Mouse (Mus musculus) yolk sac, embryonic 10.5 days (tissue): Measurements from ENCODE around the gene Cd44.

Experiments used
- DNase-seq: peaks from one replicate; pipeline ENCODE4 v3.0.0-alpha.2; 2017; ENCODE audit warnings: low spot score

The Cd44 gene

DNA sequence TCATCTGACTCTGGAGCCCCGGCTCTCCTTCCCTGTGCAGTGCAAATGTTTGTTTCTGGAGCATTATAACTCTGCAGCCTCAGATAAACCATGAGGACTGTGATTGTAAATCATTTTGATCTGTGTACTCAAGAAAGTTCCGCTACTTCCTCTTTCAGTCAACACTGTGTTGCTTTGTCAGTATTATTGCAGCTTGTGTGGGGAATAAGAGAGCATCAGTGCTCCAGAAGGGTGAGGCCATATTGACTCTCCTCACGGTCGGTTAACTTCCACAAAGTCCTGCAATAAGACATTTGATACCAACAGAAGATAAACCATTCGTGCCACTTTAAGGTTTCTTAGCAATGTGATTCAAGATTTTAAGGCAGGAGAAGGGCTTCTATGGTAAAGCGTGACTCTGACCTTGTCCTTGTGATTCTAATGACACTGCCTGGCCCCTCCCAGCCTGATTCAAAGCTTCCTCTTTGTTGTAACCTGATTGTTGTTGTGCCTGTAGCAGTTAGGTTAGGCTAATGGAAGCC lies 86.1 kb downstream of the Cd44 start:
- peak; percentile 7 for DNase-seq

- no peak for DNase-seq
Observed at GRCm38 (mm10) chr2:102812756-102813155, 88.7 kb downstream of the Cd44 start.

DNA sequence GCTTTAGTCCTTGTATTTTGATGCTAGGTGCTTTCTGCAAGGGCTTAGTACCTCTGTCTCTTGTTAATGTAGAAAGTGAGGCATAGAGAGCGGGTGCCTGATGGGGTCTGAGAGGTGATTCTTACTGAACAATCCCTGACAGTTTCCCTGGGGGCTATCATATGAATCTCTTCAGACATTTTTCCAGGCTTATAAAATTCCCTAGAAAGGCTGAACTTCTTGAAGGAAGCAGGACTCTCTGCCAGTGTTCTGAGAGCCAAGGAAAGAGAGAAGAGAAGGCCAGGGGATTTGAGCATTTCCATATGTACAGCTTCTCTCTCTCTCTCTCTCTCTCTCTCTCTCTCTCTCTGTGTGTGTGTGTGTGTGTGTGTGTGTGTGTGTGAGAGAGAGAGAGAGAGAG lies 92.0 kb downstream of the Cd44 start:
- no peak for DNase-seq

- no peak for DNase-seq
Observed at GRCm38 (mm10) chr2:102807633-102808032, 93.8 kb downstream of the Cd44 start.

GRCm38 (mm10) chr2:102805761-102806496 lies 95.5 kb downstream of the Cd44 start:
- no peak for DNase-seq

DNA sequence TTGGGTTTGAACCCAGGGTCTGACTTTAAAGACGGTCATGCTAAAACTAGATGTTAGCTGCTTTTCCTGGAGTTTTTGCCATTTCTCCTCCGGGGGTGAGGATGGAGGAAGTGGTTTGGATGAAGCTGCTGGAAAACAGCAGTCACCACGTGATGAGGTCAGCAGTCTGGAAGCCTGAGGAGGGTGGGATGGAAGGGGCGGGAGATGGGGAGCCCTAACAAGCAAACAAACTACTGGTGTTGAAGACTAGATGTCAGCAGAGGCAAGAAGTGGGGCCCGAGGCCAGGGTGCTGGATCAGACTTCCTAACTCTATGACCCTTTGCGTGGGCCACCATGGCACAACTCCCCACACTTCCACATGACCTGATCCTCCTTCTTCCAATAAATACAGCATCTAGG lies 96.2 kb downstream of the Cd44 start:
- DNase-seq = no peak

DNA sequence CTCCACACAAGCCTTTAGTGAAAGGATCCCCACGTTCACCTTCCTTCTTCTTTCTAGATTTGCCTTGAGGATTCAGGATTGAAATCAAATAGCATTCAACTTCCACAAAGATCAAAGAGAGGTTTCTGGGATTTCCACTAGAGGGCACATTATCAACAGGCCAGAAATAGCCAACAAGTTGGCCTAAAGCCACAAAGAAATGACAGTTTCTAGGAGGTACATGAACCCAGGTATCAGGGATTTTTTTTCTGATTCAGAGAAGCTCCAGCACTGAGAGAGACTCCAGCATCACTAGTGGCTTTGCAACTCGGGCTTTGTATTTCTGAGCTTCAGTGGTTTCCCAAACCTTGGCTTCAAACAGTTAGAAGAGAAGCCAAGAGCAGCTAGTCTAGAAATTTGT lies 97.4 kb downstream of the Cd44 start:
- DNase-seq = no peak

DNA sequence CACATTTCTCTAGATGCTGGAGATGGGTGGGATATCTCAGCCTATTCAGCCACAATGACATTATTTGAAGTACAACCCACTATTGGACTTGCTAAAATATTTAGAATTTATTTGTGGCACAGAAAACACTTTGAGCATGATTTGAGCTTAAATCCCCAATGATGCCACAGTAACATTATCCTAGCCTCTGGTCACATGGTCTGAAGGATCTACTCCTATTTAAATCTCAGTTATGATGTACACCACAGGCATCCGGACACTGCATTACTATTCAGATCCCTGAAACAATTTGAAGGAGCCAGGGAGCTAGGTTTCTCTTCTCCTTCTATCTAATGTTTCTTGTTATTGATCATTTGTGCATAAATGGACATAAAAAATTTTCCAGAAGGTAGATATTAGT lies 99.6 kb downstream of the Cd44 start:
- no peak for DNase-seq

DNA sequence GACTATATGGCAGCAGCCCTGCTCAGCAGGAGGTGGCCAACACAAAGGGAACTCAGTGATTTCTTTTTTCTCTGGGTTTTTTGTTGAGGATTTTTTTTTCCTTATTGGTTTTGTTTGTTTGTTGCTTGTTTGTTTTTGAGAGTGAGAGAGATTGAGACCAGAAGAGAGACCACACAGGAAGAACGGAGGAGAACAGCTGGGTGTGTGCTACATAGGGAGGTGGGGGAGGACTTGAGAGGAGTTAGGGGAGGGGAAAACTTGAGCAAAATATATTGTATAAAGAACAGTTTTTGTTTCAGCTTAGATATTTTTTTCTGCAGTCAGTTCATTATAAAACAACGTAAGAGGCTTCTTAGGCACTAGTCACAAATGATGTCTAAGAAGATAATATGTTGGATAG lies 103.3 kb downstream of the Cd44 start:
- no peak for DNase-seq

DNA sequence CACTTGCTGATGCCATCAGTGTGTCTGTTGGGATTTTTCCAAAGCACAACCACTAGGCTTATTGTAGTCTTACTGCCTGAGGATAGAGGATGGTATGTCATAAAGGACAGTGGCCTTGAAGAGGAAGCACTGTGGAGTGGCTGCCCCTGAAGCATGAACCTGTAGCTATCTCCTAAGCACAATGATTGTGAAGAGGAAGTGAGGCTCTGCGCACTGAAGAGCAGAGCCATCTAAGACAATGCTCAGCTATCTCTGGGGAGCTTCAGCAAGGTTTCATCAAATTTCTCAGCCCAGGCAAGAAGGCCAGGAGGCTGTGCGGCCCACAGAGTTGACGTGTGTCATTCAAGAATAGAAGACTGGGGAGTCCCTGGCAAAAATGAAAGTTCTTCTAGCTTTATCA lies 106.4 kb downstream of the Cd44 start:
- no peak for DNase-seq

DNA sequence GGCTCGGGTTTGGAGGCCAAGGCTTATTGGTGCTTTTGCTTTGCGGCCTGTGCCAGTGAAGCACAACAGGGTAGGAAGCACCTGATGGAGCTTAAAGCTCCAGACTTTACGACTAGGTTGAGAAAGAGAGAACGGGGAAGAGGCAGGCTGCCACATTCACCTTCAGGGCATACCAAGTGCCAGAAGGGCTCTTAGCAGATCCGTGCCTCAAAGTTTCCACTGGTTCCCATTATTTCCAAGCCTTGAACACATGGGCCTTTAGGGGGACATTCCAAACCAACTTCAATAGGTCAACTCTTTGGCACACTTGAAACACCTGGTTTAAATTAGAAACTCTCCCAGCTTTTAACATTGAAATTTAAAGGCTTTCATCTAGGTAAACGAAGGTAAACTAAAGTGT lies 108.7 kb downstream of the Cd44 start:
- DNase-seq = no peak

DNA sequence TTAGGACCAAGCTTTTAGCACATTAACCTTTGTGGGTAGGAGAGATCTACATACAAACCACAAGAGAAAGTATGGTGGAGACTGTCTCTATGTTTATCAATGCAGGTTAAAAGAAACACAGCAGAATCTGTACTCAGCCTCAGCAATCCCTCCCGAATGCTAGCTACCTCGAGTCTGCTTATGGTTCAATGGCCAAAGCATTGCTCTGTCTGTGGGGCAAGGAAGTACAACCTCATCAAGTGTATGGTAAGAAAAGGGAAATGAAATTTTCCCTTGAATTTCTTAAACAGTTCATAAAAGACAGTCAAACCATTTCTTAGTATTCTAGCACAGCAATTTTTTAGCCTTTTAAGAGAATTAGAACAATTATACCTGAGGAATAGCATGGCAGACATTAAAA lies 109.8 kb downstream of the Cd44 start:
- no peak for DNase-seq

DNA sequence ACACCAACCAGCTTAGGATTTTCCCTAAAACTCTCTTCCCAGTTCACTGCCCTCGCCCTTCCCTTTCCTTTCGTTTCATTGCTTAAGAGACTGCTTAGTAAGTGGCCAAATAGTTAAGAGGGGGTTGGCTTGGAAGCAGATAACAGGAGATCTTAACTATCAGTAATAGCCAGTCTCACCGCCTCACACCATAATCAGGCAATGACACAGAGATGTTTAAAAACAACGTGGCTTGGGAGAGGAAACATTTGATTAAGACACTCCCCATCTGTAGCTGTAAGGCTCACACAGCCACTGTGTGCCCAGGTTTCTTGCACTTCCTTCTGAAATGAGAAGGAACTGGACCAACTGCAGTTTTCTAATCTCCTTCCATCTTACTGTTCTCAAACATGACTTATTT lies 115.8 kb downstream of the Cd44 start:
- no peak for DNase-seq

GRCm38 (mm10) chr2:102782751-102783150 lies 118.7 kb downstream of the Cd44 start:
- DNase-seq = no peak

DNA sequence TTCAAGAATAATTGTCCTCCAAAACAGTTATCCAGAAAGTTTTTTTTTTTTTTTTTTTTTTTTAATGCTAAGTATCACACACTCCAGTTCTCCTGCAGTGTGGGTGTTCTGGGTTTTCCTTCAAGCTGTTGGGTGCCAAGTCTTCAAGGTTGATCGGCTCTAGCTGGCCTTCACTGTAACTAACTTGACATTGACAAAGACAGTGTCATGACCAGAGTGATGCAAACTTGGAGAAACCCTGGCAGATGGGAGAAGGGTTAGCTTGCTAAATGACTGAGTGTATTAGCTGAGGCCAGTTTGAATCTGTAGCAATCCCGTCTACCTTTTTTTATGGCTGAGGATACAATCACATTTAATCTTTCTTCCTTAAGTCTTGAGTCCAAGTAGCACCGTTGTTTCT lies 123.3 kb downstream of the Cd44 start:
- DNase-seq = no peak

- DNase-seq = no peak
Observed at GRCm38 (mm10) chr2:102775561-102775960, 125.9 kb downstream of the Cd44 start.

DNA sequence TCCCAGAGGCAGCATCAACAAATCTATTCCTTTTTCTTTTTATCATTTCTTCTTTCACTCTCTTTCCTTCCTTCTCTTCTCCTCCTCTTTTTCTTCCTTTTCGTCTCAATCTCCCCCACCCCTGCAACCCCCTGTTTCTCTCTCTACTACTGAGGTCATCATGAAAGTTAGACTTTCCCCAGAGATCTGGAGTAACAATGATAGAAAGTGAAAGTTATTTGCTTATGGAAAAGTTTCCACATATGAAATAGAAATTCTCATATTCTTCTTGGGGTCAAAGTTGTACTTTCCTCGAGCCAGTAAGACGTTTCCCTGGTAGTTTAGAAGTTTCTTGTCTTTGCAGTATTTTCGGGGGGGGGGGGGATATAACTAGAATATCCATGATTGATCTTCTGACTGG lies 126.8 kb downstream of the Cd44 start:
- DNase-seq = no peak

DNA sequence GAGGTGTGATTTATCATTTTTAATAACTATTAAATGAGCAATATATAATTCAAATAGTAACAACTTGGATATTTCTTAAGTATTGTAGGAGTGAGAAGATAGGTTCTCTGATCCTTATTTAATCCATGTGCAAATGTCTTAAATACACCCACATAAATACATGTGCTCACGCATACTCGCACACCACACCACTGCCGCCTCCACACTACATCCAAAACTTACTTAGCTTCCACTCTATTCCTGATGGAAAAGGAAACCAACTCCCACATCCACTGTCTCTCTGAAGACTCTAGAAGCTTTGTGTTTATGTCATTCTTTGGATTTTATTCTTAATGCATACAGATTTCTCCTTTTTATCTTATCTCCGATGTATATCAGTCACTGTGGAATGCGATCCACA lies 129.2 kb downstream of the Cd44 start:
- DNase-seq = no peak

GRCm38 (mm10) chr2:102771304-102771703 lies 130.2 kb downstream of the Cd44 start:
- no peak for DNase-seq

GRCm38 (mm10) chr2:102768267-102768666 lies 133.2 kb downstream of the Cd44 start:
- DNase-seq = no peak

DNA sequence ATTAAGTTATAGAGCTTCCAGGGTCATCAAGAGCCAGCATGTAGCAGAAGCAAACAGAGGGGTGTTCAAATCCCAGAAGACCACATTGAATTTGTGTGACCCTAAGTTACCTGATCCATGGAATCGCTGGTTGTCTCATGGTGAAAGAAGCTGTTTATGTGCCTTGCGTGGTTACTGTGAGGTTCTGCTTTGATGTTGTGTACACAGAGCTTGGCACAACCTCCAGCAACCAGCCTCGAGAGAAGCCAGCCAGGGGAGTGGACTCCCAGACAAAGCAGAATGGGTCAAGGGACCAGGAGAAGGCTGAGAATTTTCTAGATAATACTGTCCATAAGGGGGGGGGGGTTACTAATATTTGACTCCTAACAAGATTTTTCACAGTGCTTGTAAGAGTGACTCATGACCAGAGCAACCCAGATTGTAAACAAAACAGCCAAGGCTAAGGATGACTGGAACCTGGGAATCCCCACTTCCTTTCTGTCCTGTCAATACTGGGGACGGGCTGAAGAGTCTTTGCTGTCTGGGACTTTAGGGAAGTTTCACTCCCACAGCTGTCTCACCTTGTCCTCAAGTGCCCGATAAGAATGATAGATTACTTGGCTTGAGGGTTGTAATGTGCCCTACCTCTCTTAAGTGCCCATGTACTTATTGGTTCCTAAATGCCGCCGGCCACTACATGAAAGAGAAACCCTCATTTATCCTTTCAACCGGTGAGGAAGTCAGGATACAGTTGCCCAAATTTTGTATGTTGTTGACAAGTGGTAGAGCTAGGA lies 136.7 kb downstream of the Cd44 start:
- no peak for DNase-seq

GRCm38 (mm10) chr2:102763991-102764390 lies 137.5 kb downstream of the Cd44 start:
- DNase-seq = no peak

- no peak for DNase-seq
Observed at GRCm38 (mm10) chr2:102763176-102763575, 138.3 kb downstream of the Cd44 start.
